Mouse (Mus musculus): ENCODE measurements at regions not wholly inside any gene's neighbourhood (a gene's known extent, or its start where the extent isn't known, plus 50 kb on each side); places are given as distances from the start of the nearest gene placed in this dataset.

GRCm38 (mm10) chr1:137428110-137428509 lies 467.9 kb upstream of the Nr5a2 start:
- TF ChIP-seq GATA1 (IDR thresholded peaks at IDR 0.05; ENCODE audit: borderline replicate concordance, low read length) (no peak), FLI1 (IDR thresholded peaks at IDR 0.05; ENCODE audit: low read length) (no peak)
